Mouse (Mus musculus) CH12F3 (cell line): ENCODE measurements around the gene Tbc1d16.

Experiments used
- in situ Hi-C: fragments of 300-500 bp; cut with MboI; formaldehyde crosslinking; loops from 2 replicates; pipeline ENCODE4 v1.14.3; 2020; ENCODE audit warnings: low sequenced_read_pairs

The Tbc1d16 gene

DNA sequence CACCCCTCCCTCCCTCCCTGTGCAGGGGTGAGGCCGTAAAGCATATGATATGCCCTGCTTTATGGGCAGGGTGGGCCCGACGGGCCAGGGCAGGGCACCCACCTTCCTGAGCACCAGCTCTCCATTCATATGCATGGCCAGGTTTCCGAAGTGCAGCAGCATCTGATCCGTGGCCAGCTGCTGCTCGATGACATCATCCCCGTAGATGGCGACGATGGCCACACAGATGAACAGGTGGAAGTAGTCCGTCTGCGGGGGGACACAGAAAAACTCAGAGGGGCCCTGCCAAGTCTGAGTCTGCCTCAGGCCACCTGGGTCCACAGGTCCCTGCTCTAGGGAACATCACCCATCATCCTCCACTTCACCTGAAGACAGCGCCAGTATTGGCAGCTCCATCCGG lies 79.5 kb downstream of the Tbc1d16 start:
- in situ Hi-C loops: no loop called here

- in situ Hi-C loops: no loop called here
Observed at GRCm38 (mm10) chr11:119147153-119147552, 81.1 kb downstream of the Tbc1d16 start.

- in situ Hi-C loops: no loop called here
Observed at GRCm38 (mm10) chr11:119146140-119146539, 82.2 kb downstream of the Tbc1d16 start.

DNA sequence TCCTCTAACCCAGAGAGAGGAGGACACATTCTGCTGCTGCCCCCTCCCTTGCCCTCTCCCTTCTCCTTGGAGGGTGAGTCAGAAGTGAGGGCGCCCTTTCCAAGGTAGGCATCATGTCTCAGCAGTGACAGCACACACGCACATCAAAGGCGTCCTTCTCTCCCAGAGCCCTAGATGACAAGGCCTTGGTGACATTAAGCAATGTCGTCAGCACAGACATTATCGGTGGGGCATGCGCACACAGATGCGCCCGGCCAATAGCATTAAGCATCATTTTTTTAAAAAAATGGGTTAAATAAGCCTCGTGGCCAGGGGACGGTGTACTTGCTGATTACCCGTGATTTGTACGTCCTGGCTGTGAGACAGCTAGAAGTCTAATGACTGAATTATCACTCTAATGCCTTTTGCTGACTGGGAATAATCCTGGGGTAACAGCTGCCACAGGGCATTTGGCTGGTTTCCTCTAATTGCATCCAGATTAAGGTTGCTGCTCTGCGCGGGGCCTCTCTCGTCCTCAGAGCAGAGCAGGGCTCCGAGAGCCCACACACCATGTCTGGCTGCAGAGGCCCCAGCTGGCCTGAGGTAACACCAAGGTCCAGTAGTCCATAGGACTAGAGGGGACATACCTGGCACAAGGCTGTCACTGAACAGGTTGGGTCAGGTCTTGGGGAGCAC lies 83.4 kb downstream of the Tbc1d16 start:
- in situ Hi-C loops: no loop called here

DNA sequence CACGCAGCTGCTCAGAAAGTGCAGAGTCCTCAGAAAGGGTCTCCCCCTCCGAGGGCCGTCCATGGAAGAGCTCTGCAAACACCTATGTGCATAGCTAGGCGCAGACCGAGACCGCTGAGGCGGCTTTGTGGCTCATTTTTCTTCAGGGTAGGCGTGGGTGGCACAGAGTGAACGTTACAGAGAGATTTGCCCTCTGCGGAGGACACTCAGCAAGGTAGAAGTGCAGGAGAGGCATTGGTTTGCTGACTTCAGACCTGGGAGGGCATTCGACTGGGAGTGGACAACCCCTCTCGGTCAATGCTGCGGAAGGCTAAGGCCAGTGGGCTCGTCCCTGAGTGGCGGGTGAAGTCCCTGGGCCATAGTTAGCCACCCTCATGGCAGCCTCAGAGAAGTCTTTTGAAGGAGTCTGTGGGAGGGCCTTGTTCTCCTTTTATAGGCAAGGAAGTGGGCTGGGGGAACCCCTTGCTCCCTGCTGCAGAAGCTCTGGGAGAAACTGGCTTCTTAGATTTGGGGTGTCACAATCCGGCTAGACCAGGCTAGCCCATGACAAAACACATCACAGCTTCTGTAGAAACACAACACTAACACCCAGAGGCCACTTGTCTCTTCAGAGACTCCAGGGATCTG lies 84.8 kb downstream of the Tbc1d16 start:
- in situ Hi-C loops: no loop called here

DNA sequence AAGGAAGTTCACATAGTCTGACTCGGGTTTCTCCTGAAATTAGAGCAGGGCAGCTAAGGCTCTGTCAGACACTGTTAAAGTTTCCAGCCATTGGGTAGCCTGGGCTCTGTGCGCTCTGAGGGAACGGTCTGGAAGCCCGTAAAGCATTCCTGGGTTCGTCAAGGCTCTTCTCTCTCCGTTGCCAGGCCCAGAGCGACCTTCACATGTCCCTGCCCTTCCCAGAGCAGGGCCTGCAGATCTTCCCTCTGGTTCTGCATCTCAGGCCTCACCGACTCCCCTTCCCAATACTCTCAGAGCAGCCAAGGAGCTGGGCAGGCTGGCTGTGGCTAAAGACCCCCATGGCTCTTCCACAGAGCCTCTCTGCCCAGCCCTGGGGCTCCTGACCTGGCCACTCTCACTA lies 85.7 kb downstream of the Tbc1d16 start:
- in situ Hi-C loops: no loop called here

GRCm38 (mm10) chr11:119139026-119139425 lies 89.3 kb downstream of the Tbc1d16 start:
- in situ Hi-C loops: no loop called here

DNA sequence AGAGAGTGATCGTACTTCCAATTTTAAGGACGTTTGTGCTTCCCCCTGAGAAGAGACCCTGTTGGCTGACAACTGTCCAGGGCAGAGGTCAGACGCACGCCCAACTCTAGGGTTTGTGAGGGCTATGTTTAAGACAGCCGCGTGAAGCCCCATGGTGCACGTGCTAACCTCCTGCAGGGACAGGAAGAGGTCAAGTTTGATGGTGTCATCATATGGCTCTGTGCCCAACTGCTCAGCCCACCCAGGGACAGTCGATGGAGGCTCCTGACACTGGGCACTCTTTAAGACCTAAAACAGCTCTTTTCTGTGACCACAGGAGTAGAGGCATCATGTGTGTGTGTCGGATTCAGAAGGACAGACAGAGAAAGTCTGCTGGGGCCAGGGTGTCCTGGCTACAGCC lies 90.1 kb downstream of the Tbc1d16 start:
- in situ Hi-C loops: no loop called here

DNA sequence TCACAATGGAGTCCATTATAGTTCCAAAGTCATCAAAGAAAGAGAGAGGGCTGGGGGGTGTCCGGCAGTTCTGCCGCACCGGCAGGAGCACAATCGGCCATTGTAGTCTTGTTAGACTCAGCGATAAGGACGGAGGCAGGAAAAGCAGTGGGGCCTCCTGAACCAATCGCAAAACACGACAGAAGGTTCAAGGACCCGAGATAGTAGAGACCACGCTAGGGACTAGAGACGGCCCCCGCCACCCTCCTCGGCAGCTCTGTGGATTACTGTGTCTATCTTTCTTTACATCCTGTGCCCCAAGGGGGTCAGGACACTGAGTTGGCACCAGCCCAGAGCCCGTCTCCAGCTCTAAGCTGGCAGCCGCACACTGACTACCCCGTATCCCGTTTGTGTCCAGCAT lies 93.7 kb downstream of the Tbc1d16 start:
- in situ Hi-C loops: no loop called here

DNA sequence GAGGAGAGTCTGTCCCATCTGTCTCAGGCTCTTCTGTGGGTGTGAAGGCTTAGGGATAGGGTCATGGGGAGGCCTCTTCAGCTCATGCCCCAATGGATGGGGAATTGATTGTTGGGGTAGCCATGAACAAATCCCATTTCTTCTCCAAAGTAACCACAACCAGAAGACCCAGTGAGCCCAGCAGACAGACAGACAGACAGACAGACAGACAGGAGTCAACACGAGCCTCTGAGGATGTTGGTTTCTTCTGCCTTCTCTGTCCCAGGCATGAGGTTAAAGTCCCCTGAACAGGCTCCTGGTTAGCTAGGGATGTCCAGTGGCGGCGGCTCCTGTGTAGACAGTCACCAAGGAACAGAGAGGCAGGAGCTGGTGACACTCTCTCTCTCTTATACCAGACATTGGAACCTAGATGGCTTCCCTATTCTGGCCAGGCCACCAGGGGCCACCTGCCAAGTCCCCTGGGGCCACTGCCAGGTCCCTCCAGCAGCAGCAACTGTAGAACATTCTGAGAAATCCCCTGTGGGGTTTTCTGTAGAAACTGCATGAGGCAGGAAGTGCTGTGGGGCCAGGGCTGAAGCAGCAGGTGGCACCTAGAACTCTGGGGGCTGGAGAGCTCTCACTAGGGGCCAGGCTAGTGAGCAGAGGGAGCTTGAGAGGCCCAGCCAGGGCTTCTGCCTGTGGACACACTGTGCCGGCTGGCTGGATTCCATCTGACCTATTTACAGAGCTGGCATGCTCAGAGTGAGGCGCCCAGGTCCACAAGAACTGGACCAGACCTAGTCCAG lies 94.7 kb downstream of the Tbc1d16 start:
- in situ Hi-C loops: no loop called here

GRCm38 (mm10) chr11:119132198-119133035 lies 95.9 kb downstream of the Tbc1d16 start:
- in situ Hi-C loops: no loop called here

DNA sequence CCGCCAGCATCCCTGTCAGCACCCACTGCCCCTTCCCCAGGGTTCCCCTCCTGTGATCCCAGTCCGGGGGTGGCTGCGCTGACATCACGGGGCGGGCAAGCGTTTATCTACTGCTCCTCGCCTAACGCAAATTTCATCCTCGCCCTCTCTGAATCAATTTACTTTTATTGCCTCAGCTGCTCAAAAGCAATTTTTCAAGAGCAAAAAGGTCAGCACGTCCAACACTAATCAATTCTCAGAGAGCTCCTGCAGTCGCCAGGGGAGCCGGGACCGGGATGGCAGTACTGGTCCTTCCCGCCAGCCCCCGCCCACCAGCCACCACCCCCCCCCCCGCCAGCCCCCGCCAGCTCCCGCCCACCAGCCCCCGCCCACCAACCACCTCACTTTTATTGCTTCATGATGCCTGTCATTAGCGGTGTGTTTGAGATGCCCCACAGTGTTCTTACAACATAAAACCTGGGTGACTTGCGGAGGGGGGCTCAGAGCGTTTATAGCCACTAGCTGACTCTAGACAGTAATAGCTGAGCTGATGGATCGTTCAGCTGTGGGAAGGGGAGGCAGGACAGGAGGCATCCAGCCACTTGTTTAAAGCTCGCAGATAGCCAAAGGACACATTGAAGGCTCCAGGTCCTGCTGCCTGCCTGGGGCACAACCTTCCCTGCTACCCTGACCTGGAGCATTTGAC lies 98.1 kb downstream of the Tbc1d16 start:
- in situ Hi-C loops: no loop called here

DNA sequence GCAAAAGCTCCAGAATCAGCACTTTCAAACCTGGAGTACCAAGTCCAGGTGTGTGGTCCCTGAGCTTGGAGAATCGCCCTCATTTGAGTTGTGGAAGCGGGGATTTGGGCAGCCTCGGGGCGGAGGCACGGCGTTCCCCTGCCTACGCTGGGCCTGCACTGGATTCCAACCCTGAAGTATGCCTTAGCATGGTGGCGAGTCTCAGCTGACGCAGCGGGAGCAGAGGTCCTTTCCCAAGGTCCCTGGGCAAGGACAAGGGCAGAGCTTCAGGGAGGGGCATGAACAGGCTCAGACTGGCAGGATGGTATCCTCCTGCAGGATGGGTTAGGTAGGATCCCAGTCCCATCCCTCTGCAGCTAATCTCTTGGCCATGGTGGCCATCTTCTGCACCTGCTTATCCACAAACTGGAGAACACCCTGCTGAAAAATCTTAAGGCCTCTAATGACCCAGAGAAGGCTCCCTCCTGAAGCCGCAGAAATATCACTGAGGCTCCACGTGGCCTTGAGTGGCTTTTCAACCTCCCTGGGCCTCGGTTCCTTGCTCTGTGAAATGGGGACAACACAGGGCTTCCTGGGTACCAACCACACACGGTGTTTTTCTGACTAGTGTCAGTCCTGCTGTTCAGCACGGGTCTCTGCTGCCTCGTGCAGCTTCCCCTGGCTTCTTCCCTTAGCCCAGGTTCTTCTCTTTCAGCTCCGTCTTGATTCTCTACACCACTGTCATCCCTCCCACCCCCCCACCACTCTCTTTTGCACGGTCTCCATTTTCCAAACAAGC lies 98.8 kb downstream of the Tbc1d16 start:
- in situ Hi-C loops: no loop called here

DNA sequence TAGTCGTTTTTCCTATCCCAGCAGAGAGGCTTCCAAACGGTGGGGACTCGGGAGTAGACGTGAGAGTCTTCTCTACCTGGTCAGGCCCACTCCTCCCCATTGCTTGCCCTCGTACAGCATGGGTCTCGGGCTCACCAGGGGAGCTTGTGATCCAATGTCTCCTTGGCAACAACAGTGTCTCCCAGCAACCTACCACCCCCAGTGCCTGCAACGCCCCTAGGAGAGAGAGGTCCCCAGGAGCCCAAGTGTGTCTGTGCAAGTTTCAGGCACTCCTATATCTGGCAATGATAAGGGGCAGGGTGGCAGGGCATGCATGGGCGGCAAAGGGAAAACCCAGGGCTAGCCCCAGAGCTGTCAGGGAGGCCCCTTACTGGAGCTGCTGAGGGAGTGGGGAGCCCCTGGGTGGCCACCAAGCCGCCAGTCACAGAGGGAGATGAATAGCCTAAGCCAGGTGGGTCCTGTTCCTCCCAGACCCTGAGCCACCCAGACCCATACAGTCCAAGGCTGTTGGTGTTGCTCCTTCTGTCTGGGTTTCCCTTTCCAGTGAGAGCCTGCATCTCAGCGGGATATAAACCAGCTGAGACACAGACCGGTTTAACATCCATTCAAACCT lies 99.5 kb downstream of the Tbc1d16 start:
- in situ Hi-C loops: no loop called here

DNA sequence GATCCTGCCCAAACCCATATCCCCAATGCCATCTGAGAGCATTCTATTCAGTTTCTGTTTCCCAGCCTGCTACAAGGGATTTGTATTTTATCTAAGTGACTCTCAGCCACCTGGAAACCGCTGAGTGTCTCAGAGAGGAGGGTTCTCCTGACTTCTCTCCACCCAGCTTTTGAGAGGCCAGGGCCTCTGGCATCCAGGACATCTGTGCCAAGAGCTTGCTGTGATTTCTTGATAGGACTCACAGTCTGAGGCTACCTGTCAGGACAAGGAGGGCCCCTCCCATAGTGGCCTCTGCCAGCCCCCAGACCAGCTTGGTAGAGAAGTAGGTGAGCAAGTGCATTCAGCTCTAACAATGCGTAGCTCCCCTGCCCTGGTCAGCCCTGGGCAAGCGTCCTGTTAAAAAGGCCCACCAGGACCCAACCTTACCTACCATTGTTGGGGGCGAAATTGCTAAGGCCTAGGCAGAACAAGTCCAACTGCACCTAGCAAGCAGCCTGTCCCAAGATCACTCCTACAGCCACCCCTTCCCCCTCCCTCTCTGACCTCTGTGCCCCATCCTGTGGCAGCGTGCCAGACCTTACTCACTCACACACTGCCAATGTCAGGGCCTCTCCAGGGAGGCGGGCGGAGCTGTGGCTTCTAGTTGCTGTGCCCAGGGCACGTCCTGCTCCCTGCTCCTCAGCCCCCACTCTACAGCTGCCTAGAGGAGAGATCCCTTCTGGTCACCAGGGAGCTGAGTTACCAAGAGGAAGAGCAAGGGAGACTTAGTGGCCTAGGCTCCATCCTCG lies 100.4 kb downstream of the Tbc1d16 start:
- in situ Hi-C loops: no loop called here

DNA sequence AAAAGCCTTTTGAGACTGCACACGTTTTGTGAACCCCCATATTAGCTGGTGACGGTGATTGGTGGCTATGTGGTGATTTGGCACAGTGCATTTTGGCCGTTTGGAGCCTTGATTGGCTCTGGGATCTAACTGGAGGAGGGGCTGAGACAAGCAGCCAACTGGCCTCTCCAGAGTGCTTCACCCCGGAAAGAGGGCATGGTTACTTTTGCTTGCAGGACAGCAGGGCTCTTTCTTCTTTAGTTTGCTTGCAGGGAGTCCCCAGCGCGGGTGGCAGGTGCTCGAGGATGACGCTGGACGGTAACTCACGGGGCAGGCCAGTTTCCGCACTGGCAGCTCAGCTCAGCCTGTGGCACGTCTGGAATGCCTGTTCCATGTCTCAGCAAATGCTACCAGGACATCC lies 101.2 kb downstream of the Tbc1d16 start:
- in situ Hi-C loops: no loop called here

DNA sequence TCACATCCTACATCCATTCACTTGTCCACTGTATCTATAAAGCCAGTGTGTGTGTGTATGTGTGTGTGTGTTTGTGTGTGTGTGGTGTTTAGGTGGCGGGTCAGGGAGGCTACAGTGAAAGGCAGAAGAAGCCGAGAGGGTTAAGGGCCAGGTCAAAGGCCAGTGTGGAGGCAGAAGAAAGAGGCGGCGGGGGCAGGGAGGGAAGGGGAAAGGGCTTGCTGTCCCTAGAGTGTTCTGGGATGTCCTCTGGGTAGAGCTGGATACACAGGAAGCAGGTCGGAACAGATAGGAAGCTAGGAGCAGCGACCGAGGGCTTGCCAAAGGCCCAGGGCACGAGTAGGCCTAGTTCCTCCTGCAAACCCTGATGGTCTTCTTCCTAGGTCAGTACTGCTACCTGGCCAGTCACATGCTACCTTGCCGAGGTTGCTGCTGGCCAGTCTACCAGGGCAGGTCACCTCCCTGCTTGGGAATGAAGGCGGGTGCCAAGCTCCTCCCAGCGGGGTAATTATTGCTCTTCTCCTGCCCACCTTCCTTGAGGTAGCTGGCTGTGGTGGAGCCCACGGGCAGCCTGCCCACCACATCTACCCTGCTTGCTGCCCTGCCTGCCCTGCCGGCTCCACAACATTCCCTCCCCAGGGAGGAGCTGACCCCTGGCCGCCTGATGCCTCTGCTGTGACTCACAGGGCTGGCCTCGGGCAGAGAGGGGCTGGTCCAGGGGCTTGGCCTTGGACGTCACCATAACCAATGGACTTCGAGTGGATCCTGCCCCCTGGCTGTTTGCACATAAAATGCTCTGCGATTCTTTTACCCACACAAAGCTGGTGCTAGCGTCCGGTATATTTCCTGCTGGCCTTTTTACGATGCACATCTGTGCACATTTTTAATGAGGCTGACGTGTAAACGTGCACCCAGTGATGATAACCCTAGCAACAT lies 102.1 kb downstream of the Tbc1d16 start:
- in situ Hi-C loops: no loop called here

- in situ Hi-C loops: no loop called here
Observed at GRCm38 (mm10) chr11:119124536-119124935, 103.8 kb downstream of the Tbc1d16 start.
